8 mouse cellular contexts compared by ENCODE assay signal in the genomic region with DNA sequence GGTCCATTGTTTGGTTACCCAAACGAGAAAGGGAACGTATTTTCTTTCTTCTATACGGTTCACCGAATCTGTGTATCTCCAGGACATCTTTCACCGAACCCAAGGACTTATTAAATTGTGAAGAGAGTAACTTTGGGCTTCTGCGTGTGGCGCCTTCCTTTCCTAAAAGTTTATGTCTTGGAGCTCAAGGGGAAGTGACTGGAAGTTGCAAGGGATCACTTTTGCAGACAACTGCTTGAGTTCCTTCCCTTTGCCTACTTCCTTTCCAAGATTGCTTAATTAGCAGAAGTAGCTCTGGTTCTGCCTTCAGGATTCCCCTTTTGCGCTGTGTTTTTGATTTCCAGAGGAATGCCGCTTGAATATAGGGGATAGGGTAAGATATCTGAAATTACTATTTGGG. TPM values are rescaled to one million over a fixed set of nuclear protein-coding genes. Genes with fewer than 3 reads are reported as not detected.
DNase-seq lines count a peak whose midpoint lies in the region; ATAC-seq and TF ChIP-seq lines count a peak whose summit lies in the region.

No protein-coding gene starts in this region.

- H3K4me2 ChIP-seq in embryonic facial prominence, embryonic 15.5 days (replicated peaks), result peak overlapping the region; percentile 70
- H3K4me2 ChIP-seq in intestine, embryonic 14.5 days (ENCODE audit: low read length), result peak overlapping the region; percentile 70

- no peaks in the 10 kb centered on the region for H3K36me3 ChIP-seq in embryonic facial prominence, embryonic 15.5 days
- H3K36me3 ChIP-seq in intestine, embryonic 14.5 days (ENCODE audit: control insufficient read depth, insufficient read depth, low read length), result no peaks in the 10 kb centered on the region
- H3K36me3 ChIP-seq in macrophage (ENCODE audit: inconsistent target), result no peaks in the 10 kb centered on the region

- WGBS in cerebellum, adult 2 months, result 10% methylated on average over 9 of the region's 9 CpGs
- 10% methylated on average over 9 of the region's 9 CpGs for WGBS in embryonic facial prominence, embryonic 15.5 days
- 8% methylated on average over 9 of the region's 9 CpGs for WGBS in intestine, embryonic 14.5 days
- 0% methylated on average over 9 of the region's 9 CpGs for WGBS in macrophage (ENCODE audit: missing documents)

- H3K4me1 ChIP-seq in cerebellum, adult 2 months (ENCODE audit: control insufficient read depth, insufficient read depth, low read length), result peaks cover 2% of the 10 kb centered on the region; the same call in 1 of the 2 replicates
- H3K4me1 ChIP-seq in embryonic facial prominence, embryonic 15.5 days, result peaks cover 21% of the 10 kb centered on the region
- H3K4me1 ChIP-seq in intestine, embryonic 14.5 days (replicated peaks; ENCODE audit: control insufficient read depth, insufficient read depth, low read length), result peaks cover 7% of the 10 kb centered on the region; the same call in 1 of the 2 replicates

- no peaks in the 10 kb centered on the region for H3K9me3 ChIP-seq in embryonic facial prominence, embryonic 15.5 days (replicated peaks)
- H3K9me3 ChIP-seq in intestine, embryonic 14.5 days (ENCODE audit: control insufficient read depth, low read length), result no peaks in the 10 kb centered on the region

- no peak for DNase-seq in cerebellum, adult 2 months
- no peak for DNase-seq in cerebellum, adult 9-11 months
- DNase-seq in intestine, embryonic 14.5 days (ENCODE audit: low spot score), result no peak
- no peak for DNase-seq in frontal cortex, postnatal 14 days (ENCODE audit: low spot score in 2 of 2)
- no peak for DNase-seq in thymus, postnatal 10 days (ENCODE audit: low spot score in 2 of 2)
- DNase-seq in adrenal gland, adult 8-10 months, result no peak

- no peak for TF ChIP-seq POLR2A in cerebellum, adult 2 months (IDR thresholded peaks at IDR 0.05; ENCODE audit: borderline replicate concordance, insufficient read depth, low read length)

- peak overlapping the region; percentile 75 for H3K9ac ChIP-seq in embryonic facial prominence, embryonic 15.5 days
- H3K9ac ChIP-seq in intestine, embryonic 14.5 days (ENCODE audit: low read length), result peak overlapping the region; percentile 63

- ATAC-seq in embryonic facial prominence, embryonic 15.5 days (ENCODE audit: insufficient number of reproducible peaks, low FRiP score, low TSS enrichment, low read depth), result no peak
- ATAC-seq in intestine, embryonic 14.5 days (replicated peaks; ENCODE audit: low FRiP score, low TSS enrichment, low read depth), result no peak

- H3K79me2 ChIP-seq in macrophage (ENCODE audit: inconsistent target), result peaks cover 52% of the 10 kb centered on the region

- no peak for TF ChIP-seq CTCF in cerebellum, adult 2 months (IDR thresholded peaks at IDR 0.05; ENCODE audit: borderline replicate concordance, insufficient read depth, low read depth, low read length)

- no peaks in the 10 kb centered on the region for H3K27me3 ChIP-seq in cerebellum, adult 2 months (ENCODE audit: control insufficient read depth, insufficient read depth, low read length)
- no peaks in the 10 kb centered on the region for H3K27me3 ChIP-seq in embryonic facial prominence, embryonic 15.5 days
- no peaks in the 10 kb centered on the region for H3K27me3 ChIP-seq in intestine, embryonic 14.5 days (replicated peaks; ENCODE audit: control insufficient read depth, insufficient read depth, low read length)

- H3K27ac ChIP-seq in cerebellum, adult 2 months (ENCODE audit: insufficient read depth, low read length), result no peak overlapping the region
- peak overlapping the region; percentile 75 for H3K27ac ChIP-seq in embryonic facial prominence, embryonic 15.5 days (replicated peaks)
- no peak overlapping the region for H3K27ac ChIP-seq in intestine, embryonic 14.5 days (ENCODE audit: low read depth)
- peak overlapping the region; percentile 99 for H3K27ac ChIP-seq in macrophage

- H3K4me3 ChIP-seq in cerebellum, adult 2 months (replicated peaks; ENCODE audit: insufficient read depth, low read depth, low read length), result peak overlapping the region; percentile 86
- peak overlapping the region; percentile 94 for H3K4me3 ChIP-seq in embryonic facial prominence, embryonic 15.5 days (replicated peaks)
- H3K4me3 ChIP-seq in intestine, embryonic 14.5 days (ENCODE audit: low read depth, low read length), result peak overlapping the region; percentile 85
- H3K4me3 ChIP-seq in macrophage (ENCODE audit: inconsistent target), result peak overlapping the region; percentile 91

RNA-seq across cellular contexts. Expression of a gene that starts 0.9 kb away (rescaled TPM):
- 15.1 and 15.8 TPM in 2 replicates for polyA plus RNA-seq in cerebellum, adult 2 months (2012; rRNA removed)
- 8.0 and 8.2 TPM in 2 replicates for polyA plus RNA-seq in embryonic facial prominence, embryonic 15.5 days (2015; fragmentation: Nextera tagmentation; extraction: Ambion mirVana)
- 7.4 and 7.6 TPM in 2 replicates for polyA plus RNA-seq in intestine, embryonic 14.5 days (2014; fragmentation: Nextera tagmentation; extraction: Ambion mirVana)
- total RNA-seq in macrophage (2018; cell fraction: chromatin; rRNA removed), result 100 to 1,000 TPM; 188 to 417 (median 275) TPM
- total RNA-seq in macrophage (2018; cell fraction: cytosol; rRNA removed), result 100 to 1,000 TPM in 14 of 26 experiments, 10 to 100 TPM in 12; 81.4 to 123 (median 102) TPM
- total RNA-seq in macrophage (2018; cell fraction: nucleus; rRNA removed), result 100 to 1,000 TPM; 184 to 344 (median 215) TPM
- 45.8 to 65.5 TPM (median 65.1 TPM) in 3 replicates for polyA plus RNA-seq in macrophage (2018)
- 10 to 100 TPM; 39.7 to 40.5 (median 40.0) TPM for total RNA-seq in adrenal gland, adult 8-10 months (2022)

Comparison
In these comparisons a context has a peak if more than half of its experiments do, and no peak if none do; other contexts are left out.
1. H3K27ac ChIP-seq: peak in embryonic facial prominence, embryonic 15.5 days (single experiment) and macrophage (single experiment); none in cerebellum, adult 2 months (single experiment) and intestine, embryonic 14.5 days (single experiment).
2. Peak in every context shown above with its lines, with median percentiles within 50 percentile points of each other: H3K4me3 ChIP-seq.